Mouse (Mus musculus): ENCODE data around the gene Gabbr2. TPM values are rescaled to one million over a fixed set of nuclear protein-coding genes. Genes with fewer than 3 reads are reported as not detected.
"Not testable (repeated sequence)": the region's sequence is repeated elsewhere in the genome, so short reads cannot be mapped to it uniquely, and the experiment has no call there.

Gene Gabbr2
- polyA plus RNA-seq, 1 experiment from 2014 or later = 5.5 TPM

GRCm38 (mm10) chr4:46637250-46637649 is 354.4 kb downstream of the Gabbr2 start:
- H3K27ac ChIP-seq (ENCODE audit: low read length); H3K4me1 ChIP-seq (replicated peaks; ENCODE audit: control insufficient read depth, insufficient read depth, low read length); H3K9me3 ChIP-seq (ENCODE audit: control insufficient read depth, low read length); H3K4me3 ChIP-seq (replicated peaks; ENCODE audit: low read length); H3K4me2 ChIP-seq (ENCODE audit: low read length); ATAC-seq; H3K9ac ChIP-seq (replicated peaks; ENCODE audit: low read depth, low read length); H3K36me3 ChIP-seq (ENCODE audit: control insufficient read depth, insufficient read depth); H3K27me3 ChIP-seq (replicated peaks; ENCODE audit: control insufficient read depth, insufficient read depth, low read length): not testable (repeated sequence)
- 90% methylated on average over 10 of the region's 10 CpGs for WGBS

- Histone ChIP-seq H3K9me3 (ENCODE audit: control insufficient read depth, low read length) (no peaks in the 10 kb centered on the region), H3K27ac (ENCODE audit: low read length) (no peak overlapping the region), H3K27me3 (replicated peaks; ENCODE audit: control insufficient read depth, insufficient read depth, low read length) (no peaks in the 10 kb centered on the region), H3K4me1 (replicated peaks; ENCODE audit: control insufficient read depth, insufficient read depth, low read length) (no peaks in the 10 kb centered on the region), H3K36me3 (ENCODE audit: control insufficient read depth, insufficient read depth) (no peaks in the 10 kb centered on the region), H3K4me2 (ENCODE audit: low read length) (no peak overlapping the region), H3K4me3 (replicated peaks; ENCODE audit: low read length) (no peak overlapping the region), H3K9ac (replicated peaks; ENCODE audit: low read depth, low read length) (no peak overlapping the region)
- WGBS = 88% methylated on average over 16 of the region's 16 CpGs
- no peak for ATAC-seq
These were observed 355.8 kb downstream of the Gabbr2 start for GRCm38 (mm10) chr4:46635702-46636430.

- Histone ChIP-seq H3K4me3 (replicated peaks; ENCODE audit: low read length) (no peak overlapping the region), H3K27me3 (replicated peaks; ENCODE audit: control insufficient read depth, insufficient read depth, low read length) (no peaks in the 10 kb centered on the region), H3K4me1 (replicated peaks; ENCODE audit: control insufficient read depth, insufficient read depth, low read length) (no peaks in the 10 kb centered on the region), H3K4me2 (ENCODE audit: low read length) (no peak overlapping the region), H3K9me3 (ENCODE audit: control insufficient read depth, low read length) (no peaks in the 10 kb centered on the region), H3K36me3 (ENCODE audit: control insufficient read depth, insufficient read depth) (no peaks in the 10 kb centered on the region), H3K27ac (ENCODE audit: low read length) (no peak overlapping the region), H3K9ac (replicated peaks; ENCODE audit: low read depth, low read length) (no peak overlapping the region)
- ATAC-seq = no peak
- WGBS = 62% methylated on average over 6 of the region's 6 CpGs
These were observed 356.8 kb downstream of the Gabbr2 start for GRCm38 (mm10) chr4:46634881-46635280.

DNA sequence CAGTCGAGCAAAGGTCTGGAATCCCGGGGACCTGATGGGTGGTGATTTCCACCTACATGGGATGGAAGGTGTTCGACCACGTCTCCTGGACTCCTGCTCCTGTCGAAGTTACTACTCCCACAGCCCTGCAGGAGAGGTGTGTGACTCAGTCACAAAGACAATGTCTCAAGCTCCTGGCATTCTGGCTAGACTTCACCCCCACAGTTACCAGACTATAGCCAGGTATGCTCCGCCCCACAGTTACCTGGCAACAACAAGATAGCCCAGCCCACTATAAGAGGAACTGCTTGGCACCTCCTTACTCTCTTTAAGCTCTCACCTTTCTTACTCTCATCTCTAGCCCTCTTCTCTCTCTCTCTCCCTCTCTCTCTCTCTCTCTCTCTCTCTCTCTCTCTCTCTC is 358.1 kb downstream of the Gabbr2 start:
- not testable (repeated sequence) for H3K4me1 ChIP-seq (replicated peaks; ENCODE audit: control insufficient read depth, insufficient read depth, low read length); H3K27ac ChIP-seq (ENCODE audit: low read length); H3K4me3 ChIP-seq (replicated peaks; ENCODE audit: low read length); H3K9ac ChIP-seq (replicated peaks; ENCODE audit: low read depth, low read length); H3K27me3 ChIP-seq (replicated peaks; ENCODE audit: control insufficient read depth, insufficient read depth, low read length); ATAC-seq; H3K36me3 ChIP-seq (ENCODE audit: control insufficient read depth, insufficient read depth); H3K9me3 ChIP-seq (ENCODE audit: control insufficient read depth, low read length); H3K4me2 ChIP-seq (ENCODE audit: low read length)
- WGBS = 72% methylated on average over 6 of the region's 6 CpGs

- no peak for ATAC-seq
- 74% methylated on average over 2 of the region's 2 CpGs for WGBS
- no peaks in the 10 kb centered on the region for H3K4me1 ChIP-seq (replicated peaks; ENCODE audit: control insufficient read depth, insufficient read depth, low read length)
- no peak overlapping the region for H3K4me3 ChIP-seq (replicated peaks; ENCODE audit: low read length)
- no peaks in the 10 kb centered on the region for H3K27me3 ChIP-seq (replicated peaks; ENCODE audit: control insufficient read depth, insufficient read depth, low read length)
- H3K27ac ChIP-seq (ENCODE audit: low read length) = no peak overlapping the region
- no peak overlapping the region for H3K4me2 ChIP-seq (ENCODE audit: low read length)
- H3K9ac ChIP-seq (replicated peaks; ENCODE audit: low read depth, low read length) = no peak overlapping the region
- no peaks in the 10 kb centered on the region for H3K9me3 ChIP-seq (ENCODE audit: control insufficient read depth, low read length)
- H3K36me3 ChIP-seq (ENCODE audit: control insufficient read depth, insufficient read depth) = no peaks in the 10 kb centered on the region
These were observed 359.2 kb downstream of the Gabbr2 start for GRCm38 (mm10) chr4:46632465-46632864.

DNA sequence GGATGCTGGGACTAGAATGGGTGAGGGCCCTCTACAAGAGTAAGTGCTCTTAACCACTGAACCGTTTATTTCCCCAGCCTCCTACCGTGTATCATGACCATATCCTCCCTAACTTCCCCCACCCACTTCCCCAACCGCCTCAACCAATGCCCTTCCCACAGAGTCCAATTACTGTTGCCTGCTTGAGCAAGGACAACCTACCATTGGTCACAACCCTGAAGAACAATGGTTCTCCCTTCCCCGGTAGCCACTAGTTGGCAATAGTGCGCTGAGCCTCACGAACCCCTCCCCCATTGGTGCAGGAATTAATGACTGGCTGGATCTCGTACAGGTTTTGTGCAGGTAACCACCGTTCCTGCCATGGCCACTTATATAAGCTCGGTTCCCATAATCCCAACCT is 361.3 kb downstream of the Gabbr2 start:
- H3K9ac ChIP-seq (replicated peaks; ENCODE audit: low read depth, low read length) = no peak overlapping the region

GRCm38 (mm10) chr4:46628873-46629272 is 362.8 kb downstream of the Gabbr2 start:
- Histone ChIP-seq H3K9ac (replicated peaks; ENCODE audit: low read depth, low read length) (no peak overlapping the region), H3K4me3 (replicated peaks; ENCODE audit: low read length) (no peak overlapping the region), H3K27me3 (replicated peaks; ENCODE audit: control insufficient read depth, insufficient read depth, low read length) (no peaks in the 10 kb centered on the region), H3K4me2 (ENCODE audit: low read length) (no peak overlapping the region), H3K9me3 (ENCODE audit: control insufficient read depth, low read length) (no peaks in the 10 kb centered on the region), H3K27ac (ENCODE audit: low read length) (no peak overlapping the region), H3K4me1 (replicated peaks; ENCODE audit: control insufficient read depth, insufficient read depth, low read length) (0 out of 2 replicates have a peak, but pooled peaks cover 5% of the 10 kb centered on the region), H3K36me3 (ENCODE audit: control insufficient read depth, insufficient read depth) (no peaks in the 10 kb centered on the region)
- 60% methylated on average over 9 of the region's 9 CpGs for WGBS
- no peak for ATAC-seq

More for the DNA sequence above, 361.3 kb downstream of the Gabbr2 start:
- Histone ChIP-seq H3K27ac (ENCODE audit: low read length) (no peak overlapping the region), H3K27me3 (replicated peaks; ENCODE audit: control insufficient read depth, insufficient read depth, low read length) (no peaks in the 10 kb centered on the region), H3K9me3 (ENCODE audit: control insufficient read depth, low read length) (no peaks in the 10 kb centered on the region), H3K4me1 (replicated peaks; ENCODE audit: control insufficient read depth, insufficient read depth, low read length) (no peaks in the 10 kb centered on the region), H3K4me2 (ENCODE audit: low read length) (no peak overlapping the region), H3K4me3 (replicated peaks; ENCODE audit: low read length) (no peak overlapping the region), H3K36me3 (ENCODE audit: control insufficient read depth, insufficient read depth) (no peaks in the 10 kb centered on the region)
- no peak for ATAC-seq
- 57% methylated on average over 9 of the region's 9 CpGs for WGBS

GRCm38 (mm10) chr4:46628081-46628480 is 363.6 kb downstream of the Gabbr2 start:
- no peak for ATAC-seq
- 83% methylated on average over 11 of the region's 11 CpGs for WGBS
- no peak overlapping the region for H3K27ac ChIP-seq (ENCODE audit: low read length)
- H3K4me1 ChIP-seq (replicated peaks; ENCODE audit: control insufficient read depth, insufficient read depth, low read length) = 0 out of 2 replicates have a peak, but pooled peaks cover 5% of the 10 kb centered on the region
- H3K36me3 ChIP-seq (ENCODE audit: control insufficient read depth, insufficient read depth) = no peaks in the 10 kb centered on the region
- no peak overlapping the region for H3K4me2 ChIP-seq (ENCODE audit: low read length)
- no peak overlapping the region for H3K4me3 ChIP-seq (replicated peaks; ENCODE audit: low read length)
- no peaks in the 10 kb centered on the region for H3K27me3 ChIP-seq (replicated peaks; ENCODE audit: control insufficient read depth, insufficient read depth, low read length)
- H3K9ac ChIP-seq (replicated peaks; ENCODE audit: low read depth, low read length) = no peak overlapping the region
- no peaks in the 10 kb centered on the region for H3K9me3 ChIP-seq (ENCODE audit: control insufficient read depth, low read length)

GRCm38 (mm10) chr4:46625101-46625500 is 366.6 kb downstream of the Gabbr2 start:
- Histone ChIP-seq H3K27ac (ENCODE audit: low read length) (no peak overlapping the region), H3K27me3 (replicated peaks; ENCODE audit: control insufficient read depth, insufficient read depth, low read length) (no peaks in the 10 kb centered on the region; the same call in 1 of the 2 replicates), H3K4me3 (replicated peaks; ENCODE audit: low read length) (no peak overlapping the region), H3K4me2 (ENCODE audit: low read length) (no peak overlapping the region), H3K9me3 (ENCODE audit: control insufficient read depth, low read length) (no peaks in the 10 kb centered on the region), H3K36me3 (ENCODE audit: control insufficient read depth, insufficient read depth) (no peaks in the 10 kb centered on the region), H3K4me1 (replicated peaks; ENCODE audit: control insufficient read depth, insufficient read depth, low read length) (peaks cover 5% of the 10 kb centered on the region; the same call in 1 of the 2 replicates), H3K9ac (replicated peaks; ENCODE audit: low read depth, low read length) (no peak overlapping the region)
- 0 out of 2 replicates have a peak, but pooled peaks have one; percentile 26 for ATAC-seq
- 69% methylated on average over 10 of the region's 10 CpGs for WGBS

Measured in forebrain, embryonic 16.5 days (tissue).